Mouse (Mus musculus) Patski (cell line): ENCODE measurements around the gene Dpp6. TPM values are rescaled to one million over a fixed set of nuclear protein-coding genes. Genes with fewer than 3 reads are reported as not detected.

Experiments
- ATAC-seq: fragments of 100-300 bp; one replicate; pipeline ENCODE4 v1.8.0; 2021
- CTCF ChIA-PET: fragments of 350-600 bp; sonication (Branson Sonifier 250); formaldehyde crosslinking; loops from one replicate; lab custom pipeline; 2022; ENCODE audit warnings: inconsistent platforms; lab: Charles Lee
- POLR2A ChIA-PET: fragments of 350-600 bp; sonication (Branson Sonifier 250); formaldehyde crosslinking; loops from one replicate; lab custom pipeline; 2022; ENCODE audit warnings: antibody characterized with exemption, inconsistent platforms; lab: Charles Lee
- DNase-seq: peaks from one replicate; pipeline ENCODE4 v3.0.0-alpha.2; 2011; ENCODE audit warnings: low read depth, low spot score
- H3K27me3 ChIP-seq: fragments of 371-371 bp; one replicate; pipeline ENCODE4 v1.5.1; 2021
- CTCF ChIP-seq: fragments of 100-300 bp; IDR thresholded peaks from one replicate; pipeline ENCODE4 v1.5.1; 2021
- in situ Hi-C: fragments of 300-500 bp; cut with MboI; formaldehyde crosslinking; loops from 3 replicates; pipeline ENCODE4 v1.11.1; 2018; ENCODE audit warnings: low pct_unique_long_range_greater_than_20kb, mixed read lengths
- polyA plus RNA-seq: library from polyadenylated mRNA; unstranded; gene quantifications from one replicate; pipeline ENCODE4 v1.2.3, GENCODE M21; 2021

Dpp6 gene
- polyA plus RNA-seq, 1 experiment from 2014 or later, result 0.56 TPM

GRCm38 (mm10) chr5:27659781-27660180, 842.8 kb downstream of the Dpp6 start:
- in situ Hi-C loops, result no loop called here

GRCm38 (mm10) chr5:27664111-27664510, 847.1 kb downstream of the Dpp6 start:
- H3K27me3 ChIP-seq, result no peaks in the 10 kb centered on the region
- ChIA-PET POLR2A (interaction anchor here (0.6 kb wide), 1 partner anchor 123 kb away, joined by 3 read pairs; no protein-coding TSS in a partner anchor), CTCF (no interaction called here)
- no peak for ATAC-seq
- no peak for TF ChIP-seq CTCF
- no peak for DNase-seq
- in situ Hi-C loops, result no loop called here

More at GRCm38 (mm10) chr5:27659781-27660180, 842.8 kb downstream of the Dpp6 start:
- ChIA-PET CTCF (no interaction called here), POLR2A (no interaction called here)
- no peak for TF ChIP-seq CTCF
- H3K27me3 ChIP-seq, result no peaks in the 10 kb centered on the region
- no peak for ATAC-seq
- no peak for DNase-seq

- POLR2A ChIA-PET, result no interaction called here
- in situ Hi-C loops, result no loop called here
These were observed 854.5 kb downstream of the Dpp6 start for GRCm38 (mm10) chr5:27671487-27671886.

GRCm38 (mm10) chr5:27677247-27677666, 860.3 kb downstream of the Dpp6 start:
- ChIA-PET POLR2A (no interaction called here), CTCF (interaction anchor here (0.6 to 1.4 kb wide), 3 partner anchors 12 to 38 kb away, joined by 3 read pairs; no protein-coding TSS in a partner anchor)
- DNase-seq (peak; percentile 83), ATAC-seq (peak; percentile 96)
- H3K27me3 ChIP-seq, result no peaks in the 10 kb centered on the region
- peak; percentile 81 for TF ChIP-seq CTCF
- in situ Hi-C loops, result no loop called here

More at GRCm38 (mm10) chr5:27671487-27671886, 854.5 kb downstream of the Dpp6 start:
- no peaks in the 10 kb centered on the region for H3K27me3 ChIP-seq
- TF ChIP-seq CTCF, result no peak
- no peak for ATAC-seq
- no peak for DNase-seq
- CTCF ChIA-PET, result no interaction called here

- in situ Hi-C loops, result no loop called here
- CTCF ChIA-PET, result no interaction called here
- POLR2A ChIA-PET, result no interaction called here
- H3K27me3 ChIP-seq, result no peaks in the 10 kb centered on the region
- no peak for TF ChIP-seq CTCF
- no peak for ATAC-seq
- no peak for DNase-seq
These were observed 862.1 kb downstream of the Dpp6 start for GRCm38 (mm10) chr5:27679151-27679550.

GRCm38 (mm10) chr5:27680476-27680875, 863.5 kb downstream of the Dpp6 start:
- no peak for ATAC-seq
- peak; percentile 55 for TF ChIP-seq CTCF
- in situ Hi-C loops, result no loop called here
- CTCF ChIA-PET, result no interaction called here
- H3K27me3 ChIP-seq, result no peaks in the 10 kb centered on the region
- POLR2A ChIA-PET, result no interaction called here
- DNase-seq, result no peak

GRCm38 (mm10) chr5:27685162-27685561, 868.2 kb downstream of the Dpp6 start:
- POLR2A ChIA-PET, result no interaction called here
- ATAC-seq (no peak), DNase-seq (no peak)
- no peaks in the 10 kb centered on the region for H3K27me3 ChIP-seq
- TF ChIP-seq CTCF, result no peak
- in situ Hi-C loops, result no loop called here
- CTCF ChIA-PET, result no interaction called here

GRCm38 (mm10) chr5:27685923-27686322, 868.9 kb downstream of the Dpp6 start:
- CTCF ChIA-PET, result no interaction called here
- no peak for DNase-seq
- ATAC-seq, result no peak
- in situ Hi-C loops, result no loop called here
- peak; percentile 23 for TF ChIP-seq CTCF
- no peaks in the 10 kb centered on the region for H3K27me3 ChIP-seq
- POLR2A ChIA-PET, result no interaction called here

- no peaks in the 10 kb centered on the region for H3K27me3 ChIP-seq
- ChIA-PET POLR2A (no interaction called here), CTCF (interaction anchor here (1.3 kb wide), 1 partner anchor 20 kb away, joined by 4 read pairs; no protein-coding TSS in a partner anchor)
- in situ Hi-C loops, result no loop called here
- no peak for ATAC-seq
- DNase-seq, result no peak
- peak; percentile 37 for TF ChIP-seq CTCF
These were observed 870.3 kb downstream of the Dpp6 start for GRCm38 (mm10) chr5:27687311-27687710.

GRCm38 (mm10) chr5:27702482-27702881, 885.5 kb downstream of the Dpp6 start:
- TF ChIP-seq CTCF, result no peak
- ChIA-PET CTCF (interaction anchor here (2.1 kb wide), 1 partner anchor 11 kb away, joined by 5 read pairs; no protein-coding TSS in a partner anchor), POLR2A (no interaction called here)
- DNase-seq (no peak), ATAC-seq (no peak)
- H3K27me3 ChIP-seq, result no peaks in the 10 kb centered on the region
- in situ Hi-C loops, result no loop called here

GRCm38 (mm10) chr5:27705020-27705419, 888.0 kb downstream of the Dpp6 start:
- ChIA-PET CTCF (interaction anchor here (1.6 kb wide), 1 partner anchor 15 kb away, joined by 4 read pairs; no protein-coding TSS in a partner anchor), POLR2A (no interaction called here)
- TF ChIP-seq CTCF, result no peak
- in situ Hi-C loops, result no loop called here
- ATAC-seq (no peak), DNase-seq (no peak)
- H3K27me3 ChIP-seq, result no peaks in the 10 kb centered on the region
